13 mouse cellular contexts compared by ENCODE assay signal in genomic region chr15:85704341-85705012, GRCm38 (mm10). TPM values are rescaled to one million over a fixed set of nuclear protein-coding genes. Genes with fewer than 3 reads are reported as not detected.
DNase-seq lines count a peak whose midpoint lies in the region; ATAC-seq and TF ChIP-seq lines count a peak whose summit lies in the region.
"Had no signal": no experiment of that assay in that cellular context is flagged by ENCODE, and none has a peak within 500 bp of the region (broad histone marks: within the 10 kb centered on the region; RNA-seq: fewer than 3 reads in every experiment).

No protein-coding gene starts in this region.

- H3K4me3 ChIP-seq in forebrain, embryonic 15.5 days, result no peak overlapping the region
- no peak overlapping the region for H3K4me3 ChIP-seq in forebrain, embryonic 14.5 days (ENCODE audit: low read depth, low read length)
- H3K4me3 ChIP-seq in kidney, adult 2 months (ENCODE audit: insufficient read depth, low read depth, low read length), result no peak overlapping the region
- H3K4me3 ChIP-seq in neural tube, embryonic 13.5 days, result no peak overlapping the region
- H3K4me3 ChIP-seq in intestine, embryonic 16.5 days (ENCODE audit: low read length), result no peak overlapping the region
- H3K4me3 ChIP-seq: embryonic facial prominence, embryonic 13.5 days; limb, embryonic 12.5 days had no signal

- H3K9me3 ChIP-seq in forebrain, embryonic 15.5 days, result no peaks in the 10 kb centered on the region
- H3K9me3 ChIP-seq in forebrain, embryonic 14.5 days (replicated peaks; ENCODE audit: control insufficient read depth, low read length), result no peaks in the 10 kb centered on the region
- H3K9me3 ChIP-seq in neural tube, embryonic 13.5 days, result no peaks in the 10 kb centered on the region
- H3K9me3 ChIP-seq in intestine, embryonic 16.5 days (ENCODE audit: control insufficient read depth, low read length), result no peaks in the 10 kb centered on the region
- H3K9me3 ChIP-seq: embryonic facial prominence, embryonic 13.5 days; limb, embryonic 12.5 days had no signal

- TF ChIP-seq CTCF in kidney, adult 2 months (conservative IDR thresholded peaks at IDR 0.05; ENCODE audit: insufficient read depth, insufficient read length, low read depth, low read length), result no peak

- DNase-seq in forebrain, embryonic 14.5 days (ENCODE audit: low spot score), result no peak
- DNase-seq in kidney, adult 2 months, result no peak
- DNase-seq in kidney, postnatal 10 days, result no peak
- no peak for DNase-seq in neural tube, embryonic 10.5 days (ENCODE audit: extremely low spot score, low spot score)
- DNase-seq in frontal cortex, postnatal 10 days (ENCODE audit: low spot score in 2 of 2), result no peak
- DNase-seq: B cell, adult 2 months; liver, postnatal 0 days had no signal

- no peak overlapping the region for H3K4me2 ChIP-seq in forebrain, embryonic 15.5 days (replicated peaks)
- H3K4me2 ChIP-seq in forebrain, embryonic 14.5 days (ENCODE audit: low read length), result no peak overlapping the region
- no peak overlapping the region for H3K4me2 ChIP-seq in neural tube, embryonic 13.5 days
- no peak overlapping the region for H3K4me2 ChIP-seq in intestine, embryonic 16.5 days (ENCODE audit: low read depth, low read length)
- H3K4me2 ChIP-seq: embryonic facial prominence, embryonic 13.5 days; limb, embryonic 12.5 days had no signal

- no peak for ATAC-seq in forebrain, embryonic 15.5 days (replicated peaks)
- no peak for ATAC-seq in forebrain, embryonic 14.5 days
- ATAC-seq in neural tube, embryonic 13.5 days (ENCODE audit: low read depth), result no peak
- no peak for ATAC-seq in intestine, embryonic 16.5 days
- ATAC-seq: inflammation-experienced regulatory T-cells, adult 6 months; liver, postnatal 0 days had no signal

- 81% methylated on average over 8 of the region's 8 CpGs for WGBS in forebrain, embryonic 15.5 days
- WGBS in forebrain, embryonic 14.5 days, result 80% methylated on average over 8 of the region's 8 CpGs
- 69% methylated on average over 8 of the region's 8 CpGs for WGBS in kidney, adult 2 months
- WGBS in neural tube, embryonic 13.5 days, result 86% methylated on average over 8 of the region's 8 CpGs
- 82% methylated on average over 8 of the region's 8 CpGs for WGBS in intestine, embryonic 16.5 days

- peaks cover 44% of the 10 kb centered on the region for H3K4me1 ChIP-seq in forebrain, embryonic 15.5 days
- H3K4me1 ChIP-seq in forebrain, embryonic 14.5 days (ENCODE audit: control insufficient read depth, insufficient read depth, low read length), result peaks cover 9% of the 10 kb centered on the region
- H3K4me1 ChIP-seq in kidney, adult 2 months (ENCODE audit: control insufficient read depth, insufficient read depth, low read length), result peaks cover 88% of the 10 kb centered on the region
- peaks cover 63% of the 10 kb centered on the region for H3K4me1 ChIP-seq in neural tube, embryonic 13.5 days (replicated peaks)
- peaks cover 8% of the 10 kb centered on the region for H3K4me1 ChIP-seq in intestine, embryonic 16.5 days (ENCODE audit: control insufficient read depth, insufficient read depth, low read length)

- no peak overlapping the region for H3K9ac ChIP-seq in forebrain, embryonic 15.5 days (replicated peaks)
- no peak overlapping the region for H3K9ac ChIP-seq in forebrain, embryonic 14.5 days (ENCODE audit: low read length)
- H3K9ac ChIP-seq in neural tube, embryonic 13.5 days, result no peak overlapping the region
- H3K9ac ChIP-seq in intestine, embryonic 16.5 days (ENCODE audit: low read depth, low read length), result no peak overlapping the region
- H3K9ac ChIP-seq: embryonic facial prominence, embryonic 13.5 days; limb, embryonic 12.5 days; liver, postnatal 0 days had no signal

- H3K27ac ChIP-seq in forebrain, embryonic 15.5 days (replicated peaks), result peak overlapping the region; percentile 66; the same call in 1 of the 2 replicates
- no peak overlapping the region for H3K27ac ChIP-seq in forebrain, embryonic 14.5 days (ENCODE audit: low read depth, low read length)
- peak overlapping the region; percentile 89 for H3K27ac ChIP-seq in kidney, adult 2 months (ENCODE audit: insufficient read depth, low read depth, low read length)
- H3K27ac ChIP-seq in neural tube, embryonic 13.5 days (replicated peaks), result peak overlapping the region; percentile 88
- no peak overlapping the region for H3K27ac ChIP-seq in intestine, embryonic 16.5 days (ENCODE audit: low read length)
- H3K27ac ChIP-seq: embryonic facial prominence, embryonic 13.5 days; limb, embryonic 12.5 days had no signal

- H3K36me3 ChIP-seq in forebrain, embryonic 15.5 days, result peaks cover 78% of the 10 kb centered on the region
- H3K36me3 ChIP-seq in forebrain, embryonic 14.5 days (ENCODE audit: control insufficient read depth, insufficient read depth, low read length), result peaks cover 83% of the 10 kb centered on the region
- H3K36me3 ChIP-seq in kidney, adult 2 months (ENCODE audit: control insufficient read depth, insufficient read depth, low read length), result peaks cover 9% of the 10 kb centered on the region; the same call in 1 of the 2 replicates
- H3K36me3 ChIP-seq in neural tube, embryonic 13.5 days, result peaks cover 83% of the 10 kb centered on the region
- peaks cover 5% of the 10 kb centered on the region; the same call in 1 of the 2 replicates for H3K36me3 ChIP-seq in intestine, embryonic 16.5 days (ENCODE audit: control insufficient read depth, insufficient read depth, low read length)

- no peaks in the 10 kb centered on the region for H3K27me3 ChIP-seq in forebrain, embryonic 15.5 days
- H3K27me3 ChIP-seq in forebrain, embryonic 14.5 days (replicated peaks; ENCODE audit: control insufficient read depth, insufficient read depth, low read length), result no peaks in the 10 kb centered on the region
- H3K27me3 ChIP-seq in kidney, adult 2 months (replicated peaks; ENCODE audit: control insufficient read depth, insufficient read depth, low read length), result no peaks in the 10 kb centered on the region
- H3K27me3 ChIP-seq in neural tube, embryonic 13.5 days, result no peaks in the 10 kb centered on the region
- no peaks in the 10 kb centered on the region for H3K27me3 ChIP-seq in intestine, embryonic 16.5 days (replicated peaks; ENCODE audit: control insufficient read depth, insufficient read depth, low read length)
- H3K27me3 ChIP-seq: embryonic facial prominence, embryonic 13.5 days; limb, embryonic 12.5 days had no signal

- no peak for TF ChIP-seq POLR2A in kidney, adult 2 months (IDR thresholded peaks at IDR 0.05; ENCODE audit: low read depth, low read length)

RNA-seq across cellular contexts. Expression of gene Ppara, which starts 30.3 kb away (rescaled TPM):
- polyA plus RNA-seq in forebrain, embryonic 15.5 days (2015; fragmentation: Nextera tagmentation; extraction: Ambion mirVana), result 1.4 and 1.5 TPM in 2 replicates
- 0.67 and 0.73 TPM in 2 replicates for polyA plus RNA-seq in forebrain, embryonic 14.5 days (2014; fragmentation: Nextera tagmentation; extraction: Ambion mirVana)
- polyA plus RNA-seq in kidney, adult 2 months (2012; rRNA removed), result 31.3 and 32.5 TPM in 2 replicates
- 1.0 and 2.0 TPM in 2 replicates for polyA plus RNA-seq in neural tube, embryonic 13.5 days (2015; fragmentation: Nextera tagmentation; extraction: Ambion mirVana)
- polyA plus RNA-seq in intestine, embryonic 16.5 days (2015; fragmentation: Nextera tagmentation; extraction: Ambion mirVana), result 31.0 and 37.6 TPM in 2 replicates
- polyA plus RNA-seq: inflammation-experienced regulatory T-cells, adult 6 months had no signal

Comparison
In these comparisons a context has a peak if more than half of its experiments do, and no peak if none do; other contexts are left out.
1. H3K27ac ChIP-seq: peak in forebrain, embryonic 15.5 days (single experiment), kidney, adult 2 months (single experiment) and neural tube, embryonic 13.5 days (single experiment); none in forebrain, embryonic 14.5 days (single experiment) and intestine, embryonic 16.5 days (single experiment).
2. RNA of gene Ppara, which starts 30.3 kb away (polyA plus RNA-seq): 31.3 to 32.5 TPM in kidney, adult 2 months and 31.0 to 37.6 TPM in intestine, embryonic 16.5 days; 1.4 to 1.5 TPM in forebrain, embryonic 15.5 days, 1.0 to 2.0 TPM in neural tube, embryonic 13.5 days and 0.67 to 0.73 TPM in forebrain, embryonic 14.5 days; every median in the first group is over 10 times any median in the second.